Mouse (Mus musculus) myocyte (in vitro differentiated cells): ENCODE measurements around the gene Ly6g6d.

Source experiments
- POLR2A ChIP-seq: IDR thresholded peaks from one replicate; pipeline ENCODE4 v1.6.1; 2011; ENCODE audit warnings: low read depth, mild to moderate bottlenecking, control low read depth, moderate library complexity; ENCODE audit not compliant: insufficient read length
- TCF12 ChIP-seq: IDR thresholded peaks from one replicate; pipeline ENCODE4 v1.6.1; 2011; ENCODE audit warnings: mild to moderate bottlenecking, control low read depth; ENCODE audit not compliant: poor library complexity, insufficient read depth, severe bottlenecking

GRCm38 (mm10) chr17:35127017-35127416 is 49.2 kb upstream of the Ly6g6d start:
- TF ChIP-seq POLR2A: no peak
- TF ChIP-seq TCF12: no peak
